Mouse (Mus musculus): ENCODE results near the gene Olfr490. TPM values are rescaled to one million over a fixed set of nuclear protein-coding genes. Genes with fewer than 3 reads are reported as not detected.

The Olfr490 gene
- not detected in 2 replicates for polyA plus RNA-seq (2016; fragmentation: Nextera tagmentation; extraction: Ambion mirVana)

- H3K9me3 ChIP-seq: no peaks in the 10 kb centered on the region
- H3K4me2 ChIP-seq (replicated peaks): no peak within 1 kb of the TSS
- no peak within 1 kb of the TSS for H3K9ac ChIP-seq (replicated peaks)
- H3K27me3 ChIP-seq: no peaks in the 10 kb centered on the region
- ATAC-seq (ENCODE audit: low FRiP score, low read depth): no peak
- no peak within 1 kb of the TSS for H3K27ac ChIP-seq (replicated peaks)
- no peak within 1 kb of the TSS for H3K4me3 ChIP-seq
- H3K36me3 ChIP-seq: no peaks in the 10 kb centered on the region
- no peaks in the 10 kb centered on the region for H3K4me1 ChIP-seq
These were observed at the start of gene Olfr490 for GRCm38 (mm10) chr7:108288834-108289233. Gene Olfr490 (minus strand): TSS chr7:108288934.

GRCm38 (mm10) chr7:108323574-108323973 lies 34.8 kb upstream of the Olfr490 start, which contains the start of gene Olfr492:
Gene Olfr492 (minus strand): TSS chr7:108323674.
- WGBS: 81% methylated on average over 2 of the region's 2 CpGs
- H3K36me3 ChIP-seq: no peaks in the 10 kb centered on the region
- no peak within 1 kb of the TSS for H3K4me2 ChIP-seq (replicated peaks)
- no peak within 1 kb of the TSS for H3K27ac ChIP-seq (replicated peaks)
- no peak within 1 kb of the TSS for H3K9ac ChIP-seq (replicated peaks)
- no peaks in the 10 kb centered on the region for H3K9me3 ChIP-seq
- H3K4me1 ChIP-seq: no peaks in the 10 kb centered on the region
- H3K27me3 ChIP-seq: no peaks in the 10 kb centered on the region
- no peak within 1 kb of the TSS for H3K4me3 ChIP-seq
- no peak for ATAC-seq (ENCODE audit: low FRiP score, low read depth)

DNA sequence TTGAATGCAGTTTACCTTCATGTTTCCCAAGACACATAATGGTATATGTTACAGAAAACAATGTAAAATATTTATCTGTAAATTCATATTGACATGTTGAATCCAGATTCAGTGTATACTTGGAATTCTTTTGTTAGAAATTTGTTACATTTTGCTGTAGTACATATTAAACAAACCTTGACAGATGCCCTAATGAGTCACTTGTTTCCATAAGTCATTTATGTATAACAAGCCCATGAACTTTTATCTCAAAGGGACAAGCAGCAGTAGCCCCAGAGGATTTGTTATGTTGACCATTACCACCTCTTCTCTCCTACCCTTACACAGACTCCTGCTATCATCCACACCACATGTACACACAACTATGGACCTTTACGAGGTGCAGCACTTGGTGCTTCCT lies 24.4 kb upstream of the Olfr490 start, which contains the start of gene Olfr491:
TSS of gene Olfr491 (plus strand) at position 301 of the 400 bp plus-strand sequence.
- H3K4me2 ChIP-seq (replicated peaks): no peak within 1 kb of the TSS
- no peaks in the 10 kb centered on the region for H3K9me3 ChIP-seq
- no peak for ATAC-seq (ENCODE audit: low FRiP score, low read depth)
- H3K4me1 ChIP-seq: no peaks in the 10 kb centered on the region
- H3K36me3 ChIP-seq: no peaks in the 10 kb centered on the region
- WGBS: 44% methylated on average over 1 of the region's 1 CpGs
- H3K9ac ChIP-seq (replicated peaks): no peak within 1 kb of the TSS
- no peak within 1 kb of the TSS for H3K27ac ChIP-seq (replicated peaks)
- H3K27me3 ChIP-seq: no peaks in the 10 kb centered on the region
- H3K4me3 ChIP-seq: no peak within 1 kb of the TSS

DNA sequence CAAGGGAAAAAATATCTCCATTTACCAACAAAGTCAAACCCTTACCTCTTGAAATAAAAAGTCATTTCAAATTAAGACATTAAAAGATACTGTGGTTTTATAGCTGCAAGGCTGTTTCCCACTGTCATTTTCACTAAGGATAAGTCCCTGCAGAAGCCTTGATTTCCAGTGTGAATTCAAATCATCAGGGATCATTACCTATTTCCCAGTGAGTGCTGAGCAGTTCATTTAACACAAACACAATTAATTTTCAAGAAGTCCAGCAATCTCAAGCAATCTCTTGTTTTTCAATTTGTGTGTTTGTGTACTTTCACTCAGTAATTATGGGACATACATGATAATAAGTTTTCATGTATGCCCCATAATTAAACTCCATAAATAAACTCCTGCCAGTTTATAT lies 30.5 kb downstream of the Olfr490 start, which contains the start of gene Olfr488:
TSS of gene Olfr488 (minus strand) at position 101 of the 400 bp plus-strand sequence.
- no peak for ATAC-seq (ENCODE audit: low FRiP score, low read depth)
- H3K4me1 ChIP-seq: no peaks in the 10 kb centered on the region
- H3K9ac ChIP-seq (replicated peaks): no peak within 1 kb of the TSS
- no peak within 1 kb of the TSS for H3K27ac ChIP-seq (replicated peaks)
- H3K4me2 ChIP-seq (replicated peaks): no peak within 1 kb of the TSS
- H3K27me3 ChIP-seq: no peaks in the 10 kb centered on the region
- H3K9me3 ChIP-seq: no peaks in the 10 kb centered on the region
- no peaks in the 10 kb centered on the region for H3K36me3 ChIP-seq
- no peak within 1 kb of the TSS for H3K4me3 ChIP-seq

Other genes with a start within 250 kb of the Olfr490 start
- gene Olfr479, start 238.2 kb downstream of the Olfr490 start, polyA plus RNA-seq (2016; fragmentation: Nextera tagmentation; extraction: Ambion mirVana): not detected in 2 replicates
- not detected in 2 replicates for gene Olfr480, start 221.6 kb downstream of the Olfr490 start, polyA plus RNA-seq (2016; fragmentation: Nextera tagmentation; extraction: Ambion mirVana)
- not detected in 2 replicates for gene Olfr481, start 209.1 kb downstream of the Olfr490 start, polyA plus RNA-seq (2016; fragmentation: Nextera tagmentation; extraction: Ambion mirVana)
- not detected in 2 replicates for gene Olfr482, start 191.3 kb downstream of the Olfr490 start, polyA plus RNA-seq (2016; fragmentation: Nextera tagmentation; extraction: Ambion mirVana)
- gene Olfr483, start 188.1 kb downstream of the Olfr490 start, polyA plus RNA-seq (2016; fragmentation: Nextera tagmentation; extraction: Ambion mirVana): not detected in 2 replicates
- not detected in 2 replicates for gene Olfr484, start 161.5 kb downstream of the Olfr490 start, polyA plus RNA-seq (2016; fragmentation: Nextera tagmentation; extraction: Ambion mirVana)
- 0.25 TPM in 1 of 2 replicates, not detected in the other for gene Olfr485, start 129.1 kb downstream of the Olfr490 start, polyA plus RNA-seq (2016; fragmentation: Nextera tagmentation; extraction: Ambion mirVana)
- gene Olfr486, start 116.2 kb downstream of the Olfr490 start, polyA plus RNA-seq (2016; fragmentation: Nextera tagmentation; extraction: Ambion mirVana): not detected in 2 replicates
- not detected in 2 replicates for gene Olfr487, start 74.3 kb downstream of the Olfr490 start, polyA plus RNA-seq (2016; fragmentation: Nextera tagmentation; extraction: Ambion mirVana)
- not detected in 2 replicates for gene Olfr488, start 30.6 kb downstream of the Olfr490 start, polyA plus RNA-seq (2016; fragmentation: Nextera tagmentation; extraction: Ambion mirVana)
- not detected in 2 replicates for gene Olfr491, start 24.5 kb upstream of the Olfr490 start, polyA plus RNA-seq (2016; fragmentation: Nextera tagmentation; extraction: Ambion mirVana)
- gene Olfr492, start 34.7 kb upstream of the Olfr490 start, polyA plus RNA-seq (2016; fragmentation: Nextera tagmentation; extraction: Ambion mirVana): not detected in 2 replicates
- not detected in 2 replicates for gene Olfr493, start 58.0 kb upstream of the Olfr490 start, polyA plus RNA-seq (2016; fragmentation: Nextera tagmentation; extraction: Ambion mirVana)
- not detected in 2 replicates for gene Olfr494, start 76.4 kb upstream of the Olfr490 start, polyA plus RNA-seq (2016; fragmentation: Nextera tagmentation; extraction: Ambion mirVana)
- gene Olfr495, start 104.2 kb upstream of the Olfr490 start, polyA plus RNA-seq (2016; fragmentation: Nextera tagmentation; extraction: Ambion mirVana): not detected in 2 replicates
- not detected in 2 replicates for gene Olfr497, start 131.5 kb upstream of the Olfr490 start, polyA plus RNA-seq (2016; fragmentation: Nextera tagmentation; extraction: Ambion mirVana)
- not detected in 2 replicates for gene Olfr498, start 176.4 kb upstream of the Olfr490 start, polyA plus RNA-seq (2016; fragmentation: Nextera tagmentation; extraction: Ambion mirVana)
- not detected in 2 replicates for gene Olfr502, start 236.1 kb upstream of the Olfr490 start, polyA plus RNA-seq (2016; fragmentation: Nextera tagmentation; extraction: Ambion mirVana)

Measured in midbrain, embryonic 12.5 days (tissue).